Mouse (Mus musculus): ENCODE results near the gene Insm1.
A peak's percentile ranks its signal among the peaks of the same experiment; 100 is the strongest.

The Insm1 gene

DNA sequence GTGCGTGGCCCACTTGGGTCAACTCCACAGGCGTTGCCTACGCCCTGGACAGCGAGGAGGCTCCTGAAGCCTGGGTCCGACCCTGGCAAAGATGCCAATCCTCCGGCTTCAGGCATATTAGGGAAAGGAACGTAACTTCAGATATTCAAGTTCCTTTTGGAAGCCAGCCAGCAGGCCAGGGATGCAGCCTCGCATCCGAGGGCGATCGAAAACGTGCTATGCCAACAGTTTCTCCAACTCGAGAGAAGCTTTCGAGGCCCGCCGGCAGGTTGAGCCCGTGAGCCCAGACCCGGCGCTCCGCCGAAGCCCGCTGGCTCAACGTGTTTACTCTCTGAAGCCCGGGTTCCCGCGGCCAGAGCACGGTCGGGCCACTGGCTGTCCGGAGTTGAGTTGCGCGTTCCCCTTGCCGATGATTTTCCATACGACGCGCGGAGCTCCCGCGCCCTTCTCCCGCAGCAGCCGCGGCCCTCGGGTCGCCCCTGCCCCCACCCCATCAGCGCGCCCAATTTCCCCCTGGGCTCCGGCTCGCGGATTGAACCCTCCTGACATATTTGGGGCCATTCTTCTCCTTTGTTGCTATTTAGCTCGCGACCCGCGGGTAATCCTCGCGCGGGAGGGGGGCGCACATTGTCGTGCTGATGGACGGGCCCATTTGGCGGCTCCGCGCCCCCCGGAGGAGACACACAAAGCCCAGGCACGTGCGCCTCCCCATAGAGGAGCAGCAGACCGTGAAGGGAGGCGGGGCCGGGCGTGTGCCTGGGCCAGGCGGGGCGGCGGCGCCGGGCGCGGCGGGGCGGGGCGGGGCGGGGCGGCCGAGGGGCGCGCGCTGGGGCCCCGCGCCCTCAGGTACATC lies at the start of gene Insm1:
Insm1 (plus strand) TSS at position 846 of the 853 bp plus-strand sequence.
- DNase-seq = peak in 1 of 2 experiments; percentile 49

DNA sequence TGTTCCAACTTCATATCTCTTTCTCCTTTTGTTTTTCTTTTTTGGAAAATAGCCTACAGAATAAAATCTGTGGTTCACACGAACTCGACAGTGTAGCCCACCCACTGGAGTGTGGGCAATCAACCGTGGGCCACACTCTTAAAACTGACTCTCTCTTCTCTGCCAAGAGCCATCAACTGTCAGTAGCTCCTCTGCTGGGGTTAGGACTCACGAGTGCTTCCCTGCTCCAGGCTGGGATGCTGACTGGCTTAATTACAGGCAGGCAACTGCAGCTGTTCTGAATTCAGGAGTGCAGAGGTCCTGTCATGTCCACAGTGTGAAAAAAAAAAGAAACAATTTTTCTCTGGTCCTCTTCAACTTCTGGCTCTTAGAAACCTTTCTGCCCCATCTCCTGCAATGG lies 49.6 kb upstream of the Insm1 start:
- no peak for DNase-seq

DNA sequence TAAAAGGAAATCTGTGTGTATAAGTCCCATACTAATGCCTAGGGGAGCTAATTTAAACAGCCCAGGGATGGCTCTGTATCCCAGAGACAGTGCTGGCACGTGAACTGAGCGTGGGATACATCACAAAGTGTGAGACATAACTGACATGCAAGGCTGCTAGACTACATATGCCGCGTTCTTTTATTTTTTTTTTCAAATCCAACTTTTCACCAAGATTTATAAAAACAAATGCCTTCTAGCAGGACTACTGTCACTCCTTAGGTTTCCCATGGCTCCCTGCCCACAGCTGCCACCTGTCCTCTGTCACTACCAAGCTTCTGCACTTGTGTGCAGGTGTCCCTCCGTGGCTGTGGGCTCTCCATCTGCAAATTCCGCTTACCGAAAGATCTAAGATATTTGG lies 47.5 kb upstream of the Insm1 start:
- no peak for DNase-seq

DNA sequence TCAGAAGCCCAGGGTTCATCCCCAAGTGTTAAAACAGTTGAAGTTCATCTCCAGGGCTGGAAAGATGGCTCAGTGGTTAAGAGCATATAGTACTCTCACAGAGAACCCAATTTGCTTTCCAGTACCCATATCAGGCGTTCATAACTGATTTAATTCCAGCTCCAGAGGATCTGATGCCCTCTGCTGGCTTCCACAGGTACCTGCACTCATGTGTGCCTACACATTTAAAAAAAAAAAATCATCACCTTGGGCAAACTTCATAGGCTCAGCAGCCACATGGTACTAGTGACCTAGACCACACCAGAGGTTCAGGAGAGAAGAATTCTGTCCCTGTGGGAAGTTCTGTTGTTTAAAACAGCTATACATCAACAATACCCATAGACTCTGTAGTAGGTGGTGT lies 43.0 kb upstream of the Insm1 start:
- DNase-seq = no peak

DNA sequence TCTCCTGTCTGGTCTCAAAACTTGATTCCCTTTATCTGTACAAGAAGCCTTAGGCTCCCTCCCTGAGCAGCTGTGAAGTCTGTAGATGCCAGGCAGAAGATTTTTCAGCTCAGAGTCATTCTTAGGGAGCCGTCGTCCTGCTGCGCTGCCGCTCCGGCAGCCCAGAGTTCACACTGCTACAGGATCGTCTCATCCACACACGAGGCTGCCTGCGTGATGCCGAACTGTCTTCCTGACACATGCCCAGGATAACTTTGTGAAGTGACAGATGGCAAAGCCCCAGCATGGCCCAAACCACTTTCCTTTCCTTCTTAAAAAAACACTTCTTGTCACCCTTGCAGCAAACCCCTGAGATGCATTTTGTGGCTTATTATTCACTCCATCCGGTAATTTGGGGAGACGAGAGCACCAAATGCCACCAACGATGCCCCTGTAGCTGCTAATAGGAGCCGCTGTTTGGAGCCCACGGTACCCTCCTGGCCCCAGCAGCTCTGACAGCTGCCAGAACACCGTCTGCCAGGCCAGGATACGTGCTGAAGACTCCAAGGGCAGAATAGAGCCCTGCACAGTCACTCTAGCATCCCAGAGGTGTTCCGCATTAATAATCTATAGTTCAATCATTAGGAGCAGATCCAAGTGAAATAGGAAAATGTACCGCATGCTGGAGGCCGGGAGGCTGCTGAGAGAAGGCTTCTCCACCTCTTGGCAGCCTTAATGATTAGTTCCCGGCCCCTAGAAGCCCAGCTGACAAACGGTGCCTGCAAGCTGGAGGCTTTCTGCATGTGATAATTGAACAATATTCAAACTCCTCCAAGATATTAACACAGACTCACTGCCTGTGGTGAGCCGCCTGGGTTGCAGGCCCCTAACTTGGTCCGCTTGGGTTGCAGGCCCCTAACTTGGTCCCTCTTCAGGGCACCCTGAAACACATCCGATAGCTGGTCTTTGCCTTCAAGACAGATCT lies 37.6 kb upstream of the Insm1 start:
- DNase-seq = no peak

DNA sequence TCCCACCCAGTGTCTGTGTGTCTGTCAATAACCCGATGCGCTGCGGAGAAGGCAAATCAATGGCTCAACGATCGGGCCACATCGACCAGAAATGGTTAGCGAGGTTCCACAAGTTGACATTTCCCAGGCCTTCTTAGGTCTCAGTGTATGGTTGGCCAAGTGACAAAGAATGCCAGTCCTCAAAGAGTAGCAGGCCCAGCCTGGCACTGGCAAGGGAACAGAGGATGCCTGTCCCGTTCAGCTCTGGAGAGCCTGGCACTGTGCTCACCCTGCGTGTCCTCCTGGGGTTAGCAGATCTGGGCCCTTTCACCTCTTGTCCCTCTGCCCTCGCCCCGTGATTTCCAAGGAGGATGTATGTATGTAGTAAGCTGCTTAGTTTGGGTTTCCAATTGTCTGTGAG lies 25.6 kb upstream of the Insm1 start:
- no peak for DNase-seq

DNA sequence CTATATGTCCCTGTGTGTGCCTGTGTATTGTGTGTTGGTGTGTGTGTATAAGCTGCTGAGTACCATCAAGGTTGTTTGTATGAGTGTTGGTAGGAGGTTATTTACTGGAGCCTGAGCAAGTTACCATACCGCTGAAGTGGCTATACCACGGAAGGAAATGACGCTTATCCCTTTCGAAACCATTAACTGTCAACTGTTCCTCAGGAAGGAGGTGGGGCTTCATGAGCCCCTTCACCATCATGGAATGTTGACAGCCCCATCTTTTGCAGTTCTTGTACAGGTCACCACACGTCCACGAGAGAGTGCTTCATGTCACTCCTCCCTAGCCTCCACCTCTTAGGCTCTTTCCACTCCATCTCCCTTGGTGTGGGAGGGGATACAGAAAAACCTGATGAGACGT lies 23.8 kb upstream of the Insm1 start:
- no peak for DNase-seq

DNA sequence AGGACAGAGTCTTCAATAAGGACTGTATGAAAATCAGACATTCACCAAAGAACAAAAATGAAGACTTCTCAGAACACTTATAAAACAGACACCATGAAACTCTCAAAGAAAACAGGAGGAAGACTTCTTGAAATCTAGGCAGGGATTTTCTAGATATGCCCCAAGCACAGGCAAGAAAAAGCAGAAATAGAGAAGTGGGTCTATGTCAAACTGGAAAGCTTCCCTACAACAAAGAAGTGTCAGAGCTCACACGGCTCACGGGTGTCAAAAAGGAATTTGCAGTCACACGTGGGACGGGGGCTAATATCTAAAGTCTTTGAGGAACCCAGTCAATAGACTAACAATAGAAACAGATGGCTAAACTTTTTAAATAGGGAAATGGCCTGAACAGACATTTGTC lies 10.8 kb upstream of the Insm1 start:
- no peak for DNase-seq

DNA sequence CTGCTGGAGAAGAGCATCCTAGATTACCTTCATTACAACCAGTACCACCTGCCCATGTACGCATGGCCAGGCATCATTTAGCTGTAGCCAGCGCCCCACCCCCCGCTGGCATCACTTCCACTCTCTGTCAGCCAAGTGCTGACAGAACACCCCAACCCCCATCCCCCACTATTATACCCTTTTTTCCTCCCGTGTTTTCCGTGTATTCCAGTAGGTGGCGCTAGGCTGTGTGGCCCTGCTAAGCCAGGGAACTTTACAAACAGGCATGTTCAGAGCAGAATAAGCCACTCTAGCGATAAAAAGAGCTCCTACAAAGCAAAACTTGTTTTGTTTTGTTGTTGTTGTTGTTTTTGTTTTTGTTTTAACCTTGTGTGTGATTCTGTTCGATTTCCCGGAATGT lies 7.0 kb upstream of the Insm1 start:
- peak in 1 of 2 experiments; percentile 30 for DNase-seq

DNA sequence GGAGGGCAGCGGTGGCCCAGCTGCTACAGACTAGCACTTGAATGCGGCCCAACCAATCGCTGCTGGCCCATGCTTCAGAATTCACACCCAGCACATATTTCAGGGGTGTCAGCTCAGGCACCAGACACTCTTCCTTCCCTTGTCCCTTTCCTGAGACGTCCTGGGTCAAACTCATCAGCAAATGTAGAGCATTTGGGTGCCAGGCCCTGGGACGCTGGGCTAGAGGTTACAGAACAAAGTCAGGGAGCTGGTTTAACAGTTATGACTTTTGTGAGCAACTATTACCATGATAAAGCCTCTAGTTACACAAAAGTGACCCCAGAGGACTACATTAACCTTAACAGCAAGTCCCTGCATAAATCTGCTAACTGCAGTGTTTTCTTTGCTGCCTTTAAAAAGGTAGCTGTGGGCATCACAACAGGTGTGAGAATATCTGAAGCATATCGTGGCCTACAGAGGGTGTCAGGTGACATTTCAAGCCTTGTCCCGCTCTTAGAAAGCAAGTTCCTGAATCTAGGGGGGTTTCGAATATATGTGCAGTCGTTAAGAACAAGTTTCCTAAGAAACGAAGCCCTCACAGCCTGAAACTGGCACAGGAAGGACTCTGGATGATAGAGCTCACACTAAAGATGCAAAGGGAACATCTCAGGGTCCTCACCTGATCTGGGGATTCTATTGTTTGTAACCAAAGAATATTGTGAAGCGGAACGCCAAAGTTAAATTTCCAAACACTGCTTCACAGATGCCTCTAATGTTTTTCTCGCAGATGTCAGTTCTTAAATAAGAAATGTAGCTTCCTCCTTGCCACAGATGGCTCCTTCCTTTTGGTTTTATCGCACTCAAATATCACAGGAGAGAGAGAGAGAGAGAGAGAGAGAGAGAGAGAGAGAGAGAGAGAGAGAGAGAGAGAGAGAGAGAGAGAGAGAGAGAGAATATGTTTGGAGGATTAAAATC lies 5.3 kb upstream of the Insm1 start:
- DNase-seq = no peak

DNA sequence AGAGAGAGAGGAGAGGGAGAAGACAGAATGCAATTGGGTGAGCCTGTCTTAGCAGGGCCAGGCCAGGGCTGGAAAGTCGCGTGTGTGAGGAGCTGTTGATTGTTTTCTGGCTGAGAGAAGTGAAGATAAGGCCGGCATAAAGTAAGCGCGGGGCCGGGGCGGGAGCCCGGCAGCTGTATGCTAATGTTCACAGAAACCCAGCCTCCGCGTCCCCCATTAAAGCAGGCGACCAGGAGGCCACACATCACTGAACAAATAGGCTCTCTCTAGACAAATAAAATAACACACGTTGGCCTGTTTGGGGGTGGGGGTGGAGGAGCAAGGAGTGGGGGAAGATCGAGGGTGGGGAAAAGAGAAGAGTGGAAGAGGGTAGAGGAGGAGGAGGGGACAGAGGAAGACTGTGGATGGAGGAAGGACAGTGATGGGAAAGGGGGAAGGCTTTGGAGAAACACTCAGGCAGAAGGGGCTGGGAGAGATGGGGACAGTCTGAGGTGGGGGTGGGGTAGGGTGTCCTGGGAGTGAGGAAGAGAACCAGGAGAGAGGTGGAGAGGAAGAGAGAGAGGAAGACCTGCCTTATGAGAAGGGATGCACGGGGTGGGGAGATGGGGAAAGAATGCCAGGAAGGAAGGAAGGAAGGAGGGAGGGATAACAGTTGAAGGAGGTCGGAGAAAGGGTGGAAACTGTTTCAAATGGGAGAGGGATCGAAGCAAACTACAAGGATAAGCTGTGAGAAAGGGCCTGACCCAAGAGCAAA lies 4.3 kb upstream of the Insm1 start:
- DNase-seq = no peak

DNA sequence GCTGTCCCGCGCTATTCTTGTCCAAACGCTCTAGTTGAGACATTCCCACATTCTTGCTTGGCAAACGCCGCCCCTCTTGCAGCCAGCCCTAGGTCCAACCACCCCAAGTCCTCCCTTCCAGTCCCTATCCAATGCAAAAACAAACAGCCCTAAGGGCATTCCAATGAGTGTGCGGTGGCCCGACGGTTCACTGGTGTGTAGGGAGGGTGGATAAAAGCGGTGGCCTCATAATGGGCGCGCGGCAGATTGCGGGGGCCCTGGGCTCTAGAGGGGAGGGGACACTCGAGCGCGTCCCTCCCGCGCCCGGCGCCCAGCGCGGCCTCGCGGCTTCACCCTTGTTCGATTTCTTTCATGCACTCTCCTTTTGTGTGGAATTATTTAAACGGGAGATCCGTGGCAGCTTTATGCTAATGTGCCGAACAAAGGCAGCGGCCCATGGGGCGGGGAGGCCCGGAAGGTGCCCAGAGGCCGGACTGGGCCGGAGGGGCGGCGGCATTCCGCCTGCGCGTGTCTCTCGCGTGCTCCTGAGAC lies 3.5 kb upstream of the Insm1 start:
- DNase-seq = no peak

DNA sequence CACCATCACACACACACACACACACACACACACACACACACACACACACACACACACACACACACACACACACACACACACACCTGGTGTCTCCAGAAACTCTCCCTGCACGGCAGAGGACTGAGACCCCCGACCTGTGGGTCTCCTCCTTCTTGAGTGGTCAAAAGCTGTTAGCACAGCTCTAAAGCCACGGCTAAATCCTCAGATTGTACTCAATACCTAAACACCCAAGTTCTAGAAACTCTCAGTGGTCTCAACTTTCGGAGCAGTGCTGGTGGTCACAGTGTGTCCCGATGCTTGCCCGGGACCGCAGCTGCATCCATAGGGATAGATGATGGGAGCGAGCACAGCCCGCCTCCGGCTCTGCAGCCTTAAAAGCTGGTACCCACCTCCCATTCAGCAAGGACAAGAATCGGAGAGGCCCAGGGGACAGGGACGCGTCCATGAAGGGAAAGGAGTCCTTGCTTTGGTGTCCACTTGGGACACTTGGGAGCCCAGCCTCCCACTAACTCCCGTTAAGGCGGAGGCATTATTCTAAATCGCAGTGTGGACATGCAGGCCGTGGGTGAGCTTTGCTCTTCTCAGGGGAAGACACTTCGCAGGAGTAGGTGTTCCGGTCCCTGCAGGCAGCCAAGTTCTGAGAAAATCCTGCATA lies 2.7 kb upstream of the Insm1 start:
- DNase-seq = no peak

DNA sequence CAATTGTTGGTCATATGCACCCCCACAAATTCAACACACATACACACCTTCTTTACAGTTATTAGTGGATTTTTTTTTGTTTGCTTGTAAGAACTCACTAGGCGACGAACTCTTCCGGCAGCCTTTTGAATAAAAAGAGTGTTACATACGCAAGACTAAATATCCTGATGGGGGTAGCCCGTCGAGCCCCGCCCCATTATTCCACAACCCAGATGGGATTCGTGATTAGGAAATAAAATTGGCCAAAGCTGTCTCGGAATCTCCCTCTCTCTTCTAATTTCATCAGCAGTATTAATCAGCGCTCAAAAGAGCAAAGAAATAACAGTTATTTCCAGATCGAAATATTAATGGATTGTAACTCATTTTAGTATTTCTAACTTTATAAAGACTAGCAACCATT lies 1.9 kb upstream of the Insm1 start:
- DNase-seq = no peak

DNA sequence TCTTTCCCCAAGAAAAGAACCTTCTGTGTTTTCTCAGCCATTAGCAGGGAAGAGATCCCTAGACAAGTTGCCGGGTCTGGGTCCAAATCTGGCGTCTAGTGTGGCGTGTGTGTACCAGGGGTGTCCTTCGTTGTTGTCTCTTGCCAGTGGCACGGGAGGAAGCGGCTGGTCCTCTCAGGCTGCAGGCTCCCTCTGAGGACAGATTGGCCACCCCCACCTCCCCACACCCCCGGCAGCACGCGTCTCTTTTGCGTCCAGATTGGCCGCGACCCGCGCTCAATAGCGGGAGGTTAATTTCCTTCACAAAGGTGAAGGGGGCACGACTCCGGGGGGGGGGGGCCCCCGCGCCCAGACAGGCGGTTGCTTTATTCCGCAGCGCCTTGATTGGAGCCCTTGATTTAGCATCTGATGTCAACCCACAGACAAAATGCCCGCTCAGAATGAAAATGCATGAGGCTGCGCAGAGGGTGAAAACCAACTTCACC lies 1.1 kb upstream of the Insm1 start:
- no peak for DNase-seq

DNA sequence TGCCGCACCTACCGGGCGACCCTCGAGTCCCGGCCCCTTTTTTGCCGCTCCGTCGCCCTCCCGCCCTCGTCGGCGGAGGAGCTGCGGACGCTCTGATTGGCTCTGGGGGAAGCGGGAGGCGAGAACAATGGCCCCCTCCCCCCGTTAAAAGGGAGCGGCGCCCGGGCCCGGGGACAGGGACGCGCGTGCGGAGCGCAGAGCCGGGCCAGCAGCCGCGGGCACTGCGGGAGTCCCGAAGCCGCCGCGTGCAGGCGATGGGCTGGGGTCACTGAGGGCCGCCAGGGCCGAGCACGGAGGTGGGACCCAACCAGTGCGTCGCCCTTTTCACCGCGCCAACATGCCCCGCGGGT lies 183 bp downstream of the Insm1 start:
- DNase-seq = no peak

DNA sequence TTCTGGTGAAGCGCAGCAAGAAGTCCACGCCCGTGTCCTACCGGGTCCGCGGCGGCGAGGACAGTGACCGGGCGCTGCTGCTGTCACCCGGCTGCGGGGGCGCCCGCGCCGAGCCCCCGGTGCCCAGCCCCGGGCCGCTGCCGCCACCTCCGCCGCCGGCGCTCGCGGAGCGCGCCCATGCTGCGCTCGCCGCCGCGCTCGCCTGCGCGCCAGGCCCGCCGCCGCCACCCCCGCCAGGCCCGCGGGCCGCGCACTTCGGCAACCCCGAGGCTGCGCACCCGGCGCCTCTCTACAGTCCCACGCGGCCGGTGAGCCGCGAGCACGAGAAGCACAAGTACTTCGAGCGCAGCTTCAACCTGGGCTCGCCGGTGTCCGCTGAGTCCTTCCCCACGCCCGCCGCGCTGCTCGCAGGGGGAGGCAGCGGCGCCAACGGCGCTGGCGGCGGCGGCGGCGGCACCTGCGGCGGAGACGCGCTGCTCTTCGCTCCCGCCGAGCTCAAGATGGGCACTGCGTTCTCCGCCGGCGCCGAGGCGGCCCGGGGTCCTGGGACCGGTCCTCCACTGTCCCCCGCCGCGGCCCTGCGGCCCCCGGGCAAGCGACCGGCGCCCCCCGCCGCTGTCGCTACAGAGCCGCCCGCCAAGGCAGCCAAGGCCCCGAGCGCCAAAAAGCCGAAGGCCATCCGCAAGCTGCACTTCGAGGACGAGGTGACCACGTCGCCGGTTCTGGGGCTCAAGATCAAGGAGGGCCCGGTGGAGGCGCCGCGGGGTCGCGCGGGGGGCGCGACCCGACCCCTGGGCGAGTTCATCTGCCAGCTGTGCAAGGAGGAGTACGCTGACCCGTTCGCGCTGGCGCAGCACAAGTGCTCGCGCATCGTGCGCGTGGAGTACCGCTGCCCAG lies 806 bp downstream of the Insm1 start:
- no peak for DNase-seq

DNA sequence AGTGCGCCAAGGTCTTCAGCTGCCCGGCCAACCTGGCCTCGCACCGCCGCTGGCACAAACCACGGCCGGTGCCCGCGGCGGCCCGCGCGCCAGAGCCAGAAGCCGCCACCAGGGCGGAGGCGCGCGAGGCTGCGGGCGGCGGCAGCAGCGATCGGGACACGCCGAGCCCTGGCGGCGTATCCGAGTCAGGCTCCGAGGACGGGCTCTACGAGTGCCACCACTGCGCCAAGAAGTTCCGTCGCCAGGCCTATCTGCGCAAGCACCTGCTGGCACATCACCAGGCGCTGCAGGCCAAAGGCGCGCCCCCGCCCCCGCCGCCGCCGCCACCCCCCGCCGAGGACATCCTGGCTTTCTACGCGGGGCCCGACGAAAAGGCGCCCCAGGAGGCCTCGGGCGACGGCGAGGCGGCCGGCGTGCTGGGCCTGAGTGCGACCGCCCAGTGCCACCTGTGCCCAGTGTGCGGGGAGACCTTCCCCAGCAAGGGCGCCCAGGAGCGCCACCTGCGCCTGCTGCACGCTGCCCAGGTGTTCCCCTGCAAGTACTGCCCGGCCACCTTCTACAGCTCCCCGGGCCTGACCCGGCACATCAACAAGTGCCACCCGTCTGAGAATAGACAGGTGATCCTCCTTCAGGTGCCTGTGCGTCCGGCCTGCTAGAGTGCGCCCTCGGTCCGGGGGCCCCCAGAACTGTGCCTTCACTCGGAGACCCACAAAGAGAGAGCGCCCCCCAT lies 1.6 kb downstream of the Insm1 start:
- no peak for DNase-seq

DNA sequence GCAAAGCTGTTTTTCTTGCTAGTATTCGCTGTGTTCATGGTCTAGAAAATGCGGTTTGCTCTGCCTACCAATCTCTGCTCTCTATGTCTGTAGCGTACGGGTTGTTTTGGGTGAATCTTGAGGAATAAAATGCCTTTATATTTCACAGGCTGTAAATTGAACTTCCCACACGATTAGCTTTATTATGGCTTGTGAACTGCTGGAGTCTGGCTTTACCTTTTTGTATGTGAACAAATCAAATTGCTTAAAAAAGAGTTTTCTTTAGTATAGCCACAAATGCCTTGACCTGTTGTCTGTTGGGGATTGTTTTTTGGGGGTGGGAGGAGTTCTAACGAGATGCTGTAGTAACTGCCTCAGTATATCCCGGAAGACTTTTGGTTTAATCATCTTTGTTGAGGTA lies 2.4 kb downstream of the Insm1 start:
- DNase-seq = no peak
